13 mouse cellular contexts compared by ENCODE assay signal in the genomic region with DNA sequence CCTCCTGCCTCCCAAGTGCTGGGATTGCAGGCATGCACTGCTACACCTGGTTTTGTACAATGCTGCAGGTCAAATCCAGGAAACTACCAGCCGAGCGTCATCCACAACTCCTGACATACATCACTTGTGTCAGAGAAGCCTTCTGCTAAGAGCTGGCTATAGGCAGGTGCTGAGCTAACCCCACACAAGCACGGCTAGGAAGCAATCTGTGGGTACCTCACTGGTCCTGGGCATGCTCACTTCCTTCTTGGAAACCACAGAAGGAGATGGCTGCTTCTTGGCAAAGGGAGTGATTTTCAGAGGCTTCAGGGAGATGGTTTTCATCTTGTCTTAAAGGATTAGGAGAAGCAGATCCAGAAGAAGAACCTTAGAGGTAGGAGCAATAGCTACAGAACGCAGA.
"Had no signal": no experiment of that assay in that cellular context is flagged by ENCODE, and none has a peak within 500 bp of the region (broad histone marks: within the 10 kb centered on the region; RNA-seq: fewer than 3 reads in every experiment).

No protein-coding gene starts in this region.

- DNase-seq: kidney, adult 2 months; kidney, postnatal 25 days; layer of hippocampus, adult 9-11 months; liver, embryonic 13.5 days; lung, adult 2 months; lung, postnatal 14 days; lung, postnatal 4 days; right cerebral cortex, postnatal 25 days; thymus, adult 2 months; thymus, postnatal 14 days; thymus, postnatal 4 days had no signal

- ATAC-seq: intestine, postnatal 0 days; midbrain, embryonic 16.5 days had no signal
